Mouse (Mus musculus): ENCODE measurements around the gene Ttll8. TPM values are rescaled to one million over a fixed set of nuclear protein-coding genes. Genes with fewer than 3 reads are reported as not detected.
A peak's percentile ranks its signal among the peaks of the same experiment; 100 is the strongest.

Ttll8 gene
- total and polyA plus RNA-seq, 2 experiments from 2014 or later: not detected

- TF ChIP-seq CTCF (IDR thresholded peaks at IDR 0.05; ENCODE audit: low read depth): no peak
- TF ChIP-seq EP300 (IDR thresholded peaks at IDR 0.05; ENCODE audit: low read depth): no peak
- Histone ChIP-seq H3K4me2 (ENCODE audit: low read depth, low read length) (peak overlapping the region; percentile 26), H3K27me3 (ENCODE audit: control insufficient read depth, insufficient read depth, low read length) (no peaks in the 10 kb centered on the region), H3K36me3 (replicated peaks; ENCODE audit: control insufficient read depth, insufficient read depth, low read length) (peaks cover 26% of the 10 kb centered on the region), H3K4me3 (ENCODE audit: low read depth, low read length) (no peak overlapping the region), H3K4me1 (ENCODE audit: control insufficient read depth, insufficient read depth) (peaks cover 49% of the 10 kb centered on the region), H3K9me3 (replicated peaks; ENCODE audit: control insufficient read depth, low read length) (no peaks in the 10 kb centered on the region), H3K27ac (ENCODE audit: low read depth) (peak overlapping the region; percentile 97), H3K9ac (replicated peaks; ENCODE audit: low read depth, low read length) (no peak overlapping the region)
- ATAC-seq (ENCODE audit: insufficient read depth, low read depth) (peak; percentile 47), DNase-seq (ENCODE audit: low spot score) (peak; percentile 82)
- WGBS: 36% methylated on average over 6 of the region's 6 CpGs
Observed at GRCm38 (mm10) chr15:88868024-88868742, 86.0 kb downstream of the Ttll8 start.

GRCm38 (mm10) chr15:88867368-88868023 lies 86.7 kb downstream of the Ttll8 start:
- Histone ChIP-seq H3K27me3 (ENCODE audit: control insufficient read depth, insufficient read depth, low read length) (no peaks in the 10 kb centered on the region), H3K4me1 (ENCODE audit: control insufficient read depth, insufficient read depth) (peaks cover 49% of the 10 kb centered on the region), H3K9ac (replicated peaks; ENCODE audit: low read depth, low read length) (0 out of 2 replicates have a peak overlapping the region, but pooled peaks have one; percentile 31), H3K27ac (ENCODE audit: low read depth) (peak overlapping the region; percentile 97), H3K4me3 (ENCODE audit: low read depth, low read length) (no peak overlapping the region), H3K36me3 (replicated peaks; ENCODE audit: control insufficient read depth, insufficient read depth, low read length) (peaks cover 26% of the 10 kb centered on the region), H3K4me2 (ENCODE audit: low read depth, low read length) (peak overlapping the region; percentile 79), H3K9me3 (replicated peaks; ENCODE audit: control insufficient read depth, low read length) (no peaks in the 10 kb centered on the region)
- peak; percentile 64 for ATAC-seq (ENCODE audit: insufficient read depth, low read depth)
- 3% methylated on average over 5 of the region's 5 CpGs for WGBS
- peak; percentile 94 for DNase-seq (ENCODE audit: low spot score)
- no peak for TF ChIP-seq CTCF (IDR thresholded peaks at IDR 0.05; ENCODE audit: low read depth)
- TF ChIP-seq EP300 (IDR thresholded peaks at IDR 0.05; ENCODE audit: low read depth): peak; percentile 93

GRCm38 (mm10) chr15:88866934-88867356 lies 87.3 kb downstream of the Ttll8 start:
- no peak for ATAC-seq (ENCODE audit: insufficient read depth, low read depth)
- no peaks in the 10 kb centered on the region for H3K27me3 ChIP-seq (ENCODE audit: control insufficient read depth, insufficient read depth, low read length)
- H3K36me3 ChIP-seq (replicated peaks; ENCODE audit: control insufficient read depth, insufficient read depth, low read length): peaks cover 26% of the 10 kb centered on the region
- 5% methylated on average over 7 of the region's 7 CpGs for WGBS
- peak overlapping the region; percentile 79; the same call in 1 of the 2 replicates for H3K4me2 ChIP-seq (ENCODE audit: low read depth, low read length)
- H3K9ac ChIP-seq (replicated peaks; ENCODE audit: low read depth, low read length): peak overlapping the region; percentile 31; the same call in 1 of the 2 replicates
- no peak for TF ChIP-seq EP300 (IDR thresholded peaks at IDR 0.05; ENCODE audit: low read depth)
- TF ChIP-seq CTCF (IDR thresholded peaks at IDR 0.05; ENCODE audit: low read depth): no peak
- peak overlapping the region; percentile 97 for H3K27ac ChIP-seq (ENCODE audit: low read depth)
- no peak for DNase-seq (ENCODE audit: low spot score)
- peaks cover 49% of the 10 kb centered on the region for H3K4me1 ChIP-seq (ENCODE audit: control insufficient read depth, insufficient read depth)
- no peak overlapping the region for H3K4me3 ChIP-seq (ENCODE audit: low read depth, low read length)
- no peaks in the 10 kb centered on the region for H3K9me3 ChIP-seq (replicated peaks; ENCODE audit: control insufficient read depth, low read length)

- no peaks in the 10 kb centered on the region for H3K27me3 ChIP-seq (ENCODE audit: control insufficient read depth, insufficient read depth, low read length)
- H3K9me3 ChIP-seq (replicated peaks; ENCODE audit: control insufficient read depth, low read length): no peaks in the 10 kb centered on the region
- H3K4me2 ChIP-seq (ENCODE audit: low read depth, low read length): peak overlapping the region; percentile 79
- no peak for DNase-seq (ENCODE audit: low spot score)
- peak overlapping the region; percentile 97 for H3K27ac ChIP-seq (ENCODE audit: low read depth)
- TF ChIP-seq CTCF (IDR thresholded peaks at IDR 0.05; ENCODE audit: low read depth): no peak
- TF ChIP-seq EP300 (IDR thresholded peaks at IDR 0.05; ENCODE audit: low read depth): no peak
- WGBS: 49% methylated on average over 4 of the region's 4 CpGs
- H3K4me3 ChIP-seq (ENCODE audit: low read depth, low read length): no peak overlapping the region
- H3K36me3 ChIP-seq (replicated peaks; ENCODE audit: control insufficient read depth, insufficient read depth, low read length): peaks cover 26% of the 10 kb centered on the region
- peaks cover 55% of the 10 kb centered on the region for H3K4me1 ChIP-seq (ENCODE audit: control insufficient read depth, insufficient read depth)
- no peak for ATAC-seq (ENCODE audit: insufficient read depth, low read depth)
- no peak overlapping the region for H3K9ac ChIP-seq (replicated peaks; ENCODE audit: low read depth, low read length)
Observed at GRCm38 (mm10) chr15:88865888-88866695, 88.1 kb downstream of the Ttll8 start.

- Histone ChIP-seq H3K4me1 (ENCODE audit: control insufficient read depth, insufficient read depth) (peaks cover 56% of the 10 kb centered on the region), H3K4me3 (ENCODE audit: low read depth, low read length) (peak overlapping the region; percentile 97), H3K9me3 (replicated peaks; ENCODE audit: control insufficient read depth, low read length) (no peaks in the 10 kb centered on the region), H3K27ac (ENCODE audit: low read depth) (peak overlapping the region; percentile 97), H3K4me2 (ENCODE audit: low read depth, low read length) (peak overlapping the region; percentile 79), H3K36me3 (replicated peaks; ENCODE audit: control insufficient read depth, insufficient read depth, low read length) (peaks cover 26% of the 10 kb centered on the region), H3K9ac (replicated peaks; ENCODE audit: low read depth, low read length) (0 out of 2 replicates have a peak overlapping the region, but pooled peaks have one; percentile 96), H3K27me3 (ENCODE audit: control insufficient read depth, insufficient read depth, low read length) (no peaks in the 10 kb centered on the region)
- no peak for TF ChIP-seq CTCF (IDR thresholded peaks at IDR 0.05; ENCODE audit: low read depth)
- no peak for TF ChIP-seq EP300 (IDR thresholded peaks at IDR 0.05; ENCODE audit: low read depth)
- WGBS: 61% methylated on average over 14 of the region's 14 CpGs
- ATAC-seq (ENCODE audit: insufficient read depth, low read depth) (no peak), DNase-seq (ENCODE audit: low spot score) (no peak)
Observed at GRCm38 (mm10) chr15:88865061-88865460, 89.2 kb downstream of the Ttll8 start.
